Mouse (Mus musculus): ENCODE measurements around the gene Specc1.

- TF ChIP-seq POLR2A (IDR thresholded peaks at IDR 0.05; ENCODE audit: control insufficient read depth in 1 of 2, insufficient read depth in 1 of 2, low read depth in 1 of 2, low read length in 2 of 2, poor library complexity in 1 of 2) (no peak), ELF1 (IDR thresholded peaks at IDR 0.05; ENCODE audit: low read depth, low read length) (no peak)
These were observed 108.0 kb downstream of the Specc1 start for GRCm38 (mm10) chr11:62064565-62064964.
